Mouse (Mus musculus): ENCODE measurements at regions not wholly inside any gene's neighbourhood (a gene's known extent, or its start where the extent isn't known, plus 50 kb on each side); places are given as distances from the start of the nearest gene placed in this dataset.
A peak's percentile ranks its signal among the peaks of the same experiment; 100 is the strongest.

DNA sequence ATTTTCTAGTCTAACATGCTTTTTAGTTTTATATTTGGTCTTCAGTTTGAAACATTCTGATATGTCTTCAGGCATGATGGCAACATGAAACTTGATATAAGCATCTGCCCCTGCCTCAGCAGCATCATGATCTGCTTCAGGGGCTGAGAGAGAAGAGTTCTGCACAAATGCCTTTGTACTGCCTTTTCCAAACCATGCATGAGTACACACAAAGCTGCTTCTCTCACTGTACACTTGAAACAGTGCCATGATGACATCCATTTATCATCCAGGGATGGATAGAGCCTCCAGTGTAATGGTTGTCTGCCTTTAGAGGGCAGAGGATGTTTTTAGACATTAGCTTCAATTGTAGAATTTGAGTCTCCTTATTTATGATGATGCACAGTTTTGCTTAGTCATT lies 1323.6 kb upstream of the Lrrn3 start:
- Histone ChIP-seq H3K36me3 (ENCODE audit: insufficient read depth, low read length) (no peaks in the 10 kb centered on the region), H3K27me3 (ENCODE audit: insufficient read depth, low read length) (no peaks in the 10 kb centered on the region), H3K4me2 (ENCODE audit: low read depth, low read length) (no peak overlapping the region), H3K4me3 (ENCODE audit: low read length) (no peak overlapping the region), H3K9ac (replicated peaks; ENCODE audit: low read length) (no peak overlapping the region), H3K9me3 (ENCODE audit: low read length) (no peaks in the 10 kb centered on the region), H3K4me1 (ENCODE audit: insufficient read depth, low read length) (no peaks in the 10 kb centered on the region), H3K27ac (no peak overlapping the region)
- no peak for ATAC-seq
- peak; percentile 37 for DNase-seq (ENCODE audit: low spot score)
- TF ChIP-seq CTCF (IDR thresholded peaks at IDR 0.05; ENCODE audit: low read depth): no peak
